Mouse (Mus musculus) brain, embryonic 14.5 days (tissue): ENCODE data around the gene 4932438H23Rik. TPM values are rescaled to one million over a fixed set of nuclear protein-coding genes. Genes with fewer than 3 reads are reported as not detected.

Experiments
- DNase-seq: peaks from one replicate; pipeline ENCODE4 v3.0.0-alpha.2; 2011; ENCODE audit warnings: low read depth
- CTCF ChIP-seq: fragments of 200-500 bp; IDR thresholded peaks from 2 replicates; pipeline ENCODE4 v1.5.1; 2012; ENCODE audit warnings: inconsistent platforms, mild to moderate bottlenecking, moderate library complexity, borderline replicate concordance; ENCODE audit not compliant: insufficient read depth, insufficient read length; ENCODE audit errors: extremely low read depth
- POLR2A ChIP-seq: fragments of 200-500 bp; IDR thresholded peaks from 2 replicates; pipeline ENCODE4 v1.6.1; 2012; ENCODE audit warnings: mild to moderate bottlenecking, inconsistent platforms, borderline replicate concordance; ENCODE audit not compliant: poor library complexity, insufficient read depth, insufficient read length, severe bottlenecking; ENCODE audit errors: extremely low read depth
- polyA plus RNA-seq: library from polyadenylated mRNA; depleted of rRNA; stranded (reverse); fragments of >200 nt; gene quantifications from 2 replicates; pipeline ENCODE4 v1.2.3, GENCODE M21; 2012; rRNA removed

The 4932438H23Rik gene
- polyA plus RNA-seq = 0.63 and 0.87 TPM in 2 replicates

DNA sequence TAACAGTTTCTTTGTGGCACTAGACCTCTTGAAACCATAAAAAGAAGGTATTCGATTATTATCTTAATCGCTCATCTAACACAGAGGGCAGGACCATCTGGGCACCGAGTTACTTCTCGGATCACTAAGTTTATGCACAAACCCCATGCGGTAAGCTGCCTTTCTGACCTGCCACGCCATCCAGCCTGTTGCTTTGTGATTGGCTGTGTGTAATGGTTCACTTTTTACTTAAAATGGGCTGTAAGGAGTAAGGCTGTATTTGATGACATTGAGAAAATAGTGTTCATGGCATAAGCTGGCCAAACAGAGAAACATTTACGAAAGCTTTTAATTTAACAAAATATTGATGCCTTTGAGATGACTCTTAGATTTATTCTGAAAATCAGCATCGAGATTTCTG is at the start of gene 4932438H23Rik:
TSS of gene 4932438H23Rik (minus strand) at position 101 of the 400 bp plus-strand sequence.
- no peak for TF ChIP-seq POLR2A
- no peak for TF ChIP-seq CTCF
- DNase-seq = no peak

DNA sequence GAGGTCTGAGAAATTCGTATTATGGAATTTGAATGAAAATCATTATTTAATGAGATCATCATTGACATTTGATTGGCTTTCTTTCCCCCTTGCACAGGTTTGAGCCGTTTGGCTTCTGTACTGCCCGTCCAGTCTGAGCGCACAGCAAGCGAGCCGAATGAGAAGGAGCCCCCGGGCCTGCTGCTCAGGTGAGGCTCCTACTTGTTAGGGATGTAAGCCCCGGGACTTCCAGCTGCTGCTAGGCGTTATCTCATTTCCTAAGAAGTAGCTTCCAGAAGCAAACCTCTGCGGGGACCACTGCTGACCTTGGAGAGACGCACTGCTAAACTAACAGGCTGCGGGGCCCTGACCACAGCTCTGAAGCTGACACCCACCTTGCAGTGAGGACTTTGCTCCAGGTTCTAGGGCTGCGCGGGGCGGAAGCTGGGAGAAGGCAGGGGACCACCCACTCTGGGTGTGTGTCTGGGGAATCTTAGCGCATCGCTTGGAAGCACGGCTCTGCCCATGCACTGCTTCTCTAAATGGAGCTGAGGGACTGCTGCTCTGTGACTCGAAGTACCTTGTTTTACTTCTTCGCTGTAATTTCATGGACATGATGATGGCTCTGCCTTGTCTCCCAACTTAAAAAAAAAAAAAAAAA is 46.2 kb upstream of the 4932438H23Rik start:
- TF ChIP-seq CTCF (no peak), POLR2A (no peak)
- DNase-seq = peak; percentile 71

DNA sequence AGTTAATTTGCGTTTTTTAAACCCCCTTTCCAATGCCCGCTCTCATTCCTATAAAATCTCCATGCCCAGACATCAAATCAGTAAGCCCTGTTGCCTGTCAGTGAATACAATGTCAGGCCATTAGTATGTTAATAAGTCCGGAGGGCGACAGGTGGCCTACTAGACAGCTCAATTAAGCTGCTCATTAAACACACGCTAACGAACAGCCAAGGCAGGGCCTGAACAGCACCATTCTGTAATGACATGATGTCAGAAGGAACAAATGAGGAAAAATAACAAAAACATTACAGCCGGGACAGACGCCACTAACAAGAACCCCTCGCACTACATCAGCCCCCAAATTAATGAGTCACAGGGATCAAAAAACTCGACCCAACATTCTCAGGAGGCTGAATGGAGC is 45.5 kb upstream of the 4932438H23Rik start:
- TF ChIP-seq CTCF = no peak
- TF ChIP-seq POLR2A = no peak

DNA sequence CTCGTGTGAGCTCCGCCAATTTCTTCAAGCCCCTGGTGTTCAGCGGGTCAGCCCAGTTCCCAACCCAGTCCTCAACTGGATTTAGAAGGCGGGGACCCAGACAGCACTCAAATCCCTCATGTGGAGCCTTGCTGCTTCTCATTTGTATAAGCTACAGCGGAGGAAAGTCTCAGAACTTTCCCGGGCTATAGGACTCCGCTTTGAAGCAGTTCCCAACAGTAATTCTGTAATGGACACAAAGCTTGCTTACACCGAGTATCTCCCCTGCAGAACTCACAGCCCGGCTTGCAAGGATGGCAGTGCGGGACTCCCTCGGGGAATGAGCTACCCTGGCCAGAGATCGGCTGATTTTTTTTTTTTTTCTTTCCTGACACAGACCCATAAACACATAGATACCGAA is 45.1 kb upstream of the 4932438H23Rik start:
- no peak for TF ChIP-seq CTCF
- TF ChIP-seq POLR2A = no peak
- no peak for DNase-seq

More for the DNA sequence above, 45.5 kb upstream of the 4932438H23Rik start:
- DNase-seq = peak; percentile 98

DNA sequence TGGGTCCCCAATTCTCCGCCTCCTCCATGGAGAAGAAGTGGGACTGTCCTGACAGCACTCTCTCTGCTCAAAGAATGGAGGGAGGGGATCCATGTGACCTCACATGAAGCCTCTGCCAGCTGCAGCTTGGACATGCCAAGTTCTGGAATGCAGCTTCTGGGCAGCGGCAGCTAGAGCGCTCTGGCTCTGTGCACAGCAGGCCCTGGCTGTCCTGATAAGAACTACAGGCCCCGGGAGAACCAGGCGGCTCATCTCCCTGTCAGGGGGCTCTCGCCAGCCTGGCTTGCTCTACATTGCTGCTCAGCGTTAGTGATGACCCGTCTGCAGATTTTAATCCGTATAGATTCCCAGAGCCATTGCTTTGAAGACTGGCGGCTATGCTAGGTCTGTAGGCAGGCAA is 44.6 kb upstream of the 4932438H23Rik start:
- TF ChIP-seq CTCF (peak; percentile 12; the same call in 1 of the 2 replicates), POLR2A (no peak)

DNA sequence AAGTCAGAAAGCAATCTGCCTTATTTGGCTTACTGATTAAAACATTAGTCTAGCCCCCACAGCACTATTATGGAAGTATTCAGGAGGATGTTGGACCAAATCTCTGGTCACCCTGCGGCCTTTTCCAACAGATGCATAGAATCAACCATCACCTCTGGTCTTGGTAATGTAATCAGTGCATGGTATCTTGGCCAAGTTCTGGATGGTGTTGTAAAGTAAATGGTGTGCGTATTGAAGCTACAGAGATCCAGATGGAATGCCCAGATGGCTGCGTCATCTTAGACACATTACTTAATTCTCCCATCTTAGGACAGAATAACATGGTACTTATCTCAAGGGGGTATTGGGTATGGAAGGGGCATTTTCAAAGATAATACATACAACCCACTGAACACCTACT is 43.8 kb upstream of the 4932438H23Rik start:
- DNase-seq = peak; percentile 39
- TF ChIP-seq POLR2A (no peak), CTCF (no peak)

More for the DNA sequence above, 44.6 kb upstream of the 4932438H23Rik start:
- peak; percentile 78 for DNase-seq

DNA sequence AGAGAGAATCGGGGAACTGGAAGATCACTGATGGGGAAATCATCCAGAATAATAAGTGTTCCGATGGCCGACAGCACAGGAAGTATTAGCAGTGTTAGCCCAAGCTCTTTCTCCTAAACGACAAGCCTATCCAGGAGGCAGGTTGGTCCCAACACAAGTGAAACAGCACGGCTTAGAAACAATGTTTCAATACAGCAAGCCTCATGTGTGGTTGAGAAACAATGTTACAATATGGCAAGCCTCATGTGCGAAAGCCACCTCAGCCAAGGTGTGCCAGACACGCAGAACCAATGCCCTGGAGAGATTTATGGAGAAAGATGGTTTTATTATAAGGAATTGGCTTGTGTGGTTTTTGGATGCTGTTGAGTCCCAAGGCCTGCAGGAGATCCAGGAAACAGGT is 43.2 kb upstream of the 4932438H23Rik start:
- TF ChIP-seq POLR2A = no peak
- TF ChIP-seq CTCF = no peak

DNA sequence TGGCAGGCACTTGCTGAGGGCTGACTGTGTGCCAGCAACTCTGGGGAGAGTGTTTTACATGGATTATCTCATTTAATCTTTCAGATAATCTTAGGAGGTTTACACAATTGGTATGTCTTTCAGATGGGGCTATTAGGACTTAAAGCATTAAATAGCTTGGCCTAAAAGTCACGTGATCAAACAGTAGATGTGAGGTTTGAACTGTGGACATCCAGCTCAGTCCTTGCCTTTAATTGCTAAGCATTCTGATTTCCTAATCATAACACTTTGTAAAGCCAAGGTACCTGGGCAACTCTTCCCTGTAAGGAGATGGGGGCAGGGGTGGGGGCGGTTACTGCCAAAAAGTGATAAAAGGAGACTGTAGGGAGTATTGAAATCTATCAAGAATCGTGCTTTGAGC is 41.7 kb upstream of the 4932438H23Rik start:
- TF ChIP-seq POLR2A (no peak), CTCF (no peak)
- no peak for DNase-seq

More for the DNA sequence above, 43.2 kb upstream of the 4932438H23Rik start:
- DNase-seq = no peak

DNA sequence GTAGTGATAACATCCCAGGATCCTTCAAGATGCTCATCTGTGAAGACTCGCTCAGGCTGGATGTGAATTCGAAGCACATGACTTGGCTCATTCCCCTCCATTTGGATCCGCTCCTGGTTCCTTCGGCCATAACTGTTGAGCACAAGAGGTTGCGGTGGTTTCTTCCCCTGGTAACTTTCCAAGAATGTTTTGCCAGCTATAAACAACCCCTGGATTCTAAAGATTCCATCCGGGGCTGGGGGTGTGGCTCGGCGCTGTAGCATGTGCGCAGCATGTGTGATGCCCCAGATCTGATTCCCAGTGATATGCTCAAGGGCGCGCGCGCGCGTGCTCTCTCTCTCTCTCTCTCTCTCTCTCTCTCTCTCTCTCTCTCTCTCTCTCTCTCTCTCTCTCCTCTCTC is 35.0 kb upstream of the 4932438H23Rik start:
- DNase-seq = no peak
- TF ChIP-seq CTCF (no peak), POLR2A (no peak)

DNA sequence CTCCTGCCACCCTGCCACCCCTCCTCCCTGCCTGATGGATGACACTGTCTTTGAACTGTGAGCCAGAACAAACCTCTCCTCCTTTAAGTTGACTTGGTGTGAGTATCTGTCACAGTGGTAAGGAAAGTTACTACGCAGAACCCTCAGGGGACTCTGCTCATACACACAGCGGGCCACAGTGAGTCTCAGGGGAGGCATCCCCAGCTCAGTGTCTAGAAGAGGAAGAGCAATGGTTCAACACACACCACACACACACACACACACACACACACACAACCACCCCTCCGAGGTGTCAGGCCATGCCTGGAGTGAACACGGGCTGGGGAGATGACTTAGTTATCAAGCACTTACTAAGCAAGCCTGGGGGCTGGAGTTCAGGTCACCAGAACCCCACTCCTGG is 33.5 kb upstream of the 4932438H23Rik start:
- no peak for DNase-seq
- TF ChIP-seq CTCF (no peak), POLR2A (no peak)

DNA sequence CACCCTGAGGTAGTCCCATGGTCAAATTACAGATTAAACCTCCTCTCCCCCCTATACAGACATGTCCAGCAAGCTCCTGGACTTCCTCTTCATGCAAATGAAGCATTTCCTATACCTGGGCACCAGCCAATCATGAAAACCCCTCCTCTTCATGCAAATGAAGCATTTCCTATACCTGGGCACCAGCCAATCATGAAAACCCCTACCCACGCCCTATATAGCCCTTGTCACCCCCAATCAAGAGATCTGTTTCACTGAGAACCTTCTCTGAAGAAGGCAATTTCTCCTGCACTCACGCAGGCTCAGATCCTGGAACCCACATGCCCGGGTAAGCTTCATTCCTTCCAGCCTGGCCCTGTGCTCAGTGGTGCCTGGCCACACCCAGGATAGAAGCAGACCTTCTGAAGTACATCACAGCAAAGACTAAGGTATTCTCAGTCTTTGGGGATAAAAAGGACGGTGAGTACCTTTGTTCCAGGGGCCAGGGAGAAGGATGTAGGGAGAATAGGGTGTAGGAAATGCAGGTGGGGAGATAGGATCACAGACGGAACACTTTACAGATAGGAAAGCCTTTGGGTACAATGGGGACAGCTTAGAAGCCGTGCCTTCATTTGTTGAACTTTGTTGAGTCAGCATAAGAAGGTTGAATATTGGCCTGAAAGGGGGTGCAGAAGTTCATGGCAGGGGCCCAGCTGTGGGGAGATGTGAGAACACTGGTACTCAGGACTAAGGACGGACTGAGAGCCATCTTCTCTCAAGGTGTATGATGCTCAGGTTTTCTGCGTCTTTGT is 32.0 kb upstream of the 4932438H23Rik start:
- no peak for TF ChIP-seq CTCF
- no peak for TF ChIP-seq POLR2A
- DNase-seq = no peak
